ENCODE assay signal across 18 mouse cellular contexts in the genomic region with DNA sequence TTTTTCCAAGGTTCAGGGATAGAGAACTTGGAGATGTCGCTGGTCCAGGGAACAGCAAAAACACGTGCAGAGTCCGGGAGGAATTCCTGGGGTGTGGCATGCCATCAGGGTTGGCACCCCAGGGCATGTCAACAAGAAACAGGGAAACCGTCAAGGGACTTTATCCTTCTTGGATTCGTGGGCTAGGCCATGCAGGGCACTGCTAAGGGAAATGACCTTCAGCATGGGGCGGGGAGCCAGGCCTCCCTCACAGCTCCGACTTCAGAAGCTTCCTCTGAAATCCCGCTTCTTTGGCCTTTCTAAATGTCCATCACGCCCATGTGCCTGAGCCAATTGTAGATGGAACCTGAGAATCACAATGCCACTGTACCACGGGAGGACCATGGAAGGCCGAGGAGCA.
"Had no signal": no experiment of that assay in that cellular context is flagged by ENCODE, and none has a peak within 500 bp of the region (broad histone marks: within the 10 kb centered on the region; RNA-seq: fewer than 3 reads in every experiment).

No protein-coding gene starts in this region.

- H3K4me3 ChIP-seq: kidney, embryonic 15.5 days; limb, embryonic 12.5 days; limb, embryonic 15.5 days; stomach, embryonic 15.5 days had no signal

- DNase-seq: kidney, adult 11 months; kidney, adult 8-10 months; kidney, postnatal 10 days; liver, postnatal 0 days; lung, embryonic 14.5 days; midbrain, embryonic 14.5 days; right cerebral cortex, postnatal 14 days; right cerebral cortex, postnatal 4 days; spleen, adult 18-20 months; thymus, postnatal 25 days had no signal

- H3K36me3 ChIP-seq: kidney, embryonic 15.5 days; limb, embryonic 12.5 days; limb, embryonic 15.5 days; stomach, embryonic 15.5 days had no signal

- H3K4me2 ChIP-seq: kidney, embryonic 15.5 days; limb, embryonic 12.5 days; limb, embryonic 15.5 days; liver, embryonic 11.5 days; lung, embryonic 14.5 days; stomach, embryonic 15.5 days had no signal

- ATAC-seq: liver, postnatal 0 days; lung, postnatal 0 days had no signal

- H3K27ac ChIP-seq: kidney, embryonic 15.5 days; limb, embryonic 12.5 days; limb, embryonic 15.5 days; liver, embryonic 14.5 days; macrophage; stomach, embryonic 15.5 days had no signal

- H3K9ac ChIP-seq: kidney, embryonic 15.5 days; limb, embryonic 12.5 days; limb, embryonic 15.5 days; liver, embryonic 14.5 days; liver, postnatal 0 days; lung, embryonic 14.5 days; stomach, embryonic 15.5 days had no signal

- H3K27me3 ChIP-seq: kidney, embryonic 15.5 days; limb, embryonic 12.5 days; limb, embryonic 15.5 days; stomach, embryonic 15.5 days had no signal

- H3K4me1 ChIP-seq: limb, embryonic 12.5 days; limb, embryonic 15.5 days; stomach, embryonic 15.5 days had no signal

- H3K9me3 ChIP-seq: kidney, embryonic 15.5 days; limb, embryonic 12.5 days; limb, embryonic 15.5 days; stomach, embryonic 15.5 days had no signal
